Mouse (Mus musculus) embryonic stem cell, embryonic (primary cell): ENCODE results near the gene Grap.

Experiments used
- CTCF ChIA-PET, 4 experiments: fragments of 300-600 bp in 2 of 4; fragments of 350-600 bp in 2 of 4; sonication (Branson Sonifier 250); formaldehyde crosslinking; loops; one replicate each; lab custom pipeline; 2022; ENCODE audit warnings: inconsistent platforms in 2 of 4; lab: Charles Lee
- POLR2A ChIA-PET, 4 experiments: fragments of 300-600 bp in 2 of 4; fragments of 350-600 bp in 2 of 4; sonication (Branson Sonifier 250); formaldehyde crosslinking; loops; one replicate each; lab custom pipeline; 2022; ENCODE audit warnings: antibody characterized with exemption in 4 of 4, inconsistent platforms in 1 of 4; lab: Charles Lee

The Grap gene

DNA sequence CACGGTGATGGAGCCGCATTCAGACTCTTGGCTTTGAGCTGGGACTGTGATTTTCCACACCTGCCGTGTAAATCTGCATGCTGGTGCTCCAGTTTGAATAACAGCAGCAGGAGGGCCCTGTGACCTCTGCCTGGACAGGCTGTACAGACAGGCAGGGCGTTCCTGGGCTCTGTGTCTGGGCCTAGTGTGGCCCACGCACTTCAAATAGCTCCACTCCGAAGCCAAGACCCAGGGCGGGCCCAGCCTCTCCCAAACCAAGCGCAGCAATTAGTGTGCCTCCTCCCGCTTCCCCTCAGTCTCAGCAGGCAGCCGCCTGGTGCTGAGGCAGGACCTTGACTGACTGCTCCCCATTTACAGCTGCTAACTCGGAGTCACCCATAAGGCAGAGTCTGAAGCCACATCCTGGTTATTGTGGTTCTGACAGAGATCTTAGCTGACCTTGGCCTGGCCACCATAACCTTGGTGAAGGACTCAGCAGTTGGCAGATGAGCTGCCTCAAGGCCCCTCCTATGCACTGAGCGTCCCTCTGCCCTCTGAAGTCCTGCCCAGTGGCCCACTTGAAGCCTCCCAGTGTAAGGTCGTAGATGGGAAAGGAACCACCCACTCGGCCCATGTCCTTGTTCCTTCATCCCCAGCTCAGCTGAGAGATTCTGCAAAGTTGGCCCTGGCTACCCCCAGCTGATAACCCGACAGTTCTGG lies 60.2 kb downstream of the Grap start:
- ChIA-PET CTCF (interaction anchor here (0.7 to 2.9 kb wide), 23 partner anchors 9 to 296 kb away, joined by 3 to 68 read pairs (median 4); no protein-coding TSS in a partner anchor), POLR2A (interaction anchor here in 2 of 4 experiments (0.5 to 1.3 kb wide), 10 partner anchors 15 to 84 kb away, joined by 3 to 5 read pairs (median 3); partner anchors contain the start of gene Fam83g (in 1 of the 2))

DNA sequence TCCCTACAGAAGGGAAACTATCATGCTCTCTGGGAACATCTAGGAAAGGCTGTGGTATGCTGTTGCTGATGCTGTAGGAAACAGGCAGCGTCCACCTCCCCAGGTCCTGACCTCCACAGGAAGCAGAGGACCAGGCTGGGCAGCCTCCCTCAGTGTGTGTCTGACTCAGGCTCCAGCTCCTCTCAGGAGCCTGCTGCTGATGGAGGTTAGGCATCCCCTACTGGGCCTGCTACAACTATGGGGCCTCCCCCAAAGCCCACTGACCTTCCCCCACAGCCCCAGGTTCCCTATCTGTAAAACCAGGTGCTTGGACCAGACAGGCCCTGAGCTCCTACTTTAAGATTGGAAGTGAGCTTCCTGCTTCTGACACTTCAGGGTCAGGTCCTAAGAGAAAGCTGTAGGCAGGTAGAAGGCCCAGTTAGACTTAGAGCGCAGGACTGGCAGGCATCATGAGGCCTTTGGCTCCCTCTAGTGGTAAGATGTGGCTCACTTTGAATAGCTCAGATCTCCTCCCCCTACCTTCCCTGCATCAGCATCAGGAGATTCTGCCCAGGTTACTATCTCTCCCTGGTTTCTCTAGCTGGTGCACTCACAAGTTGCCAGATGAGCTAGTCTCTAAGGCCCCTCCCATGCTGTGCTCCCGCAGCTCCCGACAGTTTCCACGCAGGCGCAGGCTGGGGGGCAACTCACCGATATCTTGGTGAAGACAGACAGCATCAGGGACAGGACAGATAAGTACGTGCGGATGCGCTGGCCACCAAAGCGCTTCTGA lies 61.5 kb downstream of the Grap start:
- ChIA-PET CTCF (interaction anchor here (0.5 to 2.9 kb wide), 94 partner anchors 9 to 610 kb away, joined by 3 to 68 read pairs (median 4); partner anchors contain the start of genes Fam83g (in 2 of the 4), Aldh3a2 (in 1 of the 4), Grap (in 1 of the 4) and Slc47a2 (in 1 of the 4)), POLR2A (interaction anchor here (0.5 to 1.7 kb wide), 20 partner anchors 10 to 1201 kb away, joined by 3 to 7 read pairs (median 4); partner anchors contain the start of genes Fam83g (in 2 of the 4) and Ubb (in 1 of the 4))

DNA sequence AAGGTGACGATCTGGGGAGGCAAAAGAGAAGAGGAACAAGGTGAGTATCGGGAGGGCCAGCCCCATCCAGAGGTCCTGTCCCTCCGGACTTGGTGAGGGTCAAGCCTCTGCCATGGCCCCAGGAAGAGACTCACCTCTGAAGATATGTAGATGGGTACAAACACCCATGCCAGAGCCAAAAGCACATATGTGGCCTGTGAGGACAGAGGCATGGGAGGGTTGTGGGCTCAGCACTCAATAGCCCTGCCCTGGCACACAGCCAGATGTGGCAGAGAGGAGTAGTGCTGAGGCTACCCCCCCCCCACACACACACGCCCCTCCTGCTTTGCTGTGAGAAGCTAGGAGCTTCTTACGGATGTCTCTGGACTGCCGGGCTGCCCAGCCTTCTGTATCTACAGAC lies 62.1 kb downstream of the Grap start:
- CTCF ChIA-PET, result interaction anchor here (0.5 to 2.9 kb wide), 99 partner anchors 9 to 1010 kb away, joined by 3 to 68 read pairs (median 4); partner anchors contain the start of genes Fam83g (in 2 of the 4), Aldh3a2 (in 1 of the 4), Grap (in 1 of the 4) and Slc47a2 (in 1 of the 4)
- POLR2A ChIA-PET, result interaction anchor here (0.5 to 1.7 kb wide), 18 partner anchors 9 to 1201 kb away, joined by 3 to 7 read pairs (median 3); partner anchors contain the start of genes Fam83g (in 2 of the 4) and Ubb (in 1 of the 4)

DNA sequence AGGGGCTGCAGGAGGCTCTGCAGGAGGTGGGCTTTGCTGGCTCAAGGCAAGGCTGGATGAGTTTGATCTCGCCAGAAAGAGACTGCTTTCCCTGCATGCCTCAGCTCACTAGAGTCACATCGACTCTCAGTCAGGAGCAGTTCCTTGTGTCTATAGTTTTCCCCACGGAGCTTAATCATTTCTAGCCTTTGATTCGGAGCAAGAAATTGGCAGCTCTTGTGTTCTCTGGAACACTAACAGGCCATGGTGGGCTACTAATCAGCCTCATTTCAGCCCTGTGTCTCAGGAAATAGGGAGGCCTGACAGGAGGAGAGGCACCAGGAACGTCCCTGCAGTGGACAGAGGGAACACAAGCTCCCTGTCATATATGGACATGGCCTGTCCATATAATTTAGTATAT lies 64.9 kb downstream of the Grap start:
- ChIA-PET CTCF (interaction anchor here in 1 of 4 experiments (0.7 kb wide), 1 partner anchor 49 kb away, joined by 3 read pairs; no protein-coding TSS in a partner anchor), POLR2A (no interaction called here)

DNA sequence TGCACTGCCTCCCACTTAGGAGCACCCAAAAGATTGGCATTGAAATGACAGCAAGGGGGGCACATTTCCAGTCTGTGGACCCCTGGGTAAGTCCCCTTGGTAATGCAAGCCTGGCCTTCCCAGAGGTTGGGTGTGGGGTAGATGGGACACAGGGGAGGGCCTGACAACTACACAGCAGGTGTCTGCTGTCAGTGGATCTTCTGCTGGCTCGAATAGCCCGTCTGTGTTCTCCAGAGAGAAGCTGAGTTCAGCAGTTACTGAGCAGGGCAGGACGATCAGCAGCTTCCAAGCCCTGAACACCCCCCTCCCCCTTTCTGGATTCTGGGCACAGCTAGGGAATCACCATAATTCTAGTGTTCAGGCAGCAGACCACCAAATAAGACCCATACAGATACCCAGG lies 66.3 kb downstream of the Grap start:
- ChIA-PET POLR2A (interaction anchor here in 1 of 4 experiments (0.7 kb wide), 1 partner anchor 160 kb away, joined by 3 read pairs; no protein-coding TSS in a partner anchor), CTCF (interaction anchor here in 1 of 4 experiments (0.8 kb wide), 1 partner anchor 48 kb away, joined by 3 read pairs; no protein-coding TSS in a partner anchor)

DNA sequence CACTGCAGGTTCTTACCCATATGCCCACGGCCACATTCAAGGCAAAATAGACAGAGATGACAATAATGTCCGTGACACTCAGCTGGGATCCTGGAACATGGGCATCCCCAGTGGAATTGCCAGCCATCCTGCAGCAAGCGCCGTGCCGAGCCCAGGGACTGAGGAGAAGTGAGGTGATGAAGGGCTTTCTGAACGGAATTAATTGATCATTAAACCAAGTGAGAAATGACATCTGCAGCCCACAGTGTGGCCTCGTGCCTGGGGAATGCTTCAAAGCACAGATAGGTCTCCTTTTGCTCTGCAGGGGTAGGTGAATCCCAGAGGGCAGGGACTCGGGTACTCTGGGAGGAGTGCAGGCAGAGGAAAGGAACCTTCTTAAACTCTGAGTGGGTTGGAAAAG lies 66.8 kb downstream of the Grap start:
- ChIA-PET CTCF (interaction anchor here in 2 of 4 experiments (0.8 to 0.9 kb wide), 2 partner anchors 48 to 90 kb away, joined by 3 read pairs; no protein-coding TSS in a partner anchor), POLR2A (no interaction called here)

DNA sequence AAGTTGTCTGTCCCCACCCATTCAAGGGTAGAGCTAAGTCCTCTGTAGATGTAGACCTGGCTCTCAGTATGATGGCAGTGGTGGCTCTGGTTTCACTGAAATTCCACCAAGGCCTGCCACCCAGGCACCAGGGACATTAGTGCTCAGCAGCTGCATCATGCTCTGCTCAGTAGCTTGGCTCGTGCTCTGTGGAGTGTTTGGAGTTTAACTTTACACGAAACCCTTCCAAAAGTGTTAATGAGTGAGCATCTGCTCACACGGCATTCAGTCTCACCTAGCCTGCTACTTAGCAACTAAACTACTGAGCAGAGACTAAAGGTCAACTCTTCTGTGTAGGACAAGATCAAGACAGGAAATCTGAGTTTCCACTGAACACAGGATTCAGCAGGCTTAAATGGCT lies 67.6 kb downstream of the Grap start, which contains the start of gene Slc5a10:
Gene Slc5a10, minus strand, starts transcription at position 191 of the 400 bp plus-strand sequence.
- CTCF ChIA-PET, result interaction anchor here in 1 of 4 experiments (0.9 kb wide), 1 partner anchor 91 kb away, joined by 3 read pairs; no protein-coding TSS in a partner anchor
- POLR2A ChIA-PET, result interaction anchor here in 1 of 4 experiments (0.8 kb wide), 1 partner anchor 10 kb away, joined by 3 read pairs; no protein-coding TSS in a partner anchor

DNA sequence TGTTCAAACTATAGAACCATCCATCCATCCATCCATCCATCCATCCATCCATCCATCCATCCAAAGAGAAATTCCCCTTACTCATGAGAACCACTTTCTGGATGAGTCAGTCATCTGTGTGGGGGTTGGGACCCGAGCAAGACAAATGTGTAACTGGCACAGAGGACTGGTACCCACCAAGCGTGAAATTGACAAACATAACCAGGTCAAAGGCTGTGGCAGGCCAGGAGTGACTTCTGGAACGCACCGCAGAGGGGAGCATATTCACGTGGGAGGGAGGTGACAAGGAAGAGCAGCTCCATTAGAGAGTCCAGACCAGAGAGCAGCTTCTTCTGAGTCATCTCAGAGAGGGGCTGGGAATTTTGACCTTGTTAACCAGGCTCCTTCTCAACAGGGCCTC lies 69.0 kb downstream of the Grap start:
- CTCF ChIA-PET, result interaction anchor here in 1 of 4 experiments (1.0 kb wide), 1 partner anchor 311 kb away, joined by 3 read pairs; no protein-coding TSS in a partner anchor
- POLR2A ChIA-PET, result interaction anchor here in 1 of 4 experiments (0.6 to 0.8 kb wide), 2 partner anchors 39 to 261 kb away, joined by 3 read pairs; no protein-coding TSS in a partner anchor
